In genomic region chr14:121992395-121993280, GRCm38 (mm10) we compare ENCODE assay signal across 16 mouse cellular contexts. TPM values are rescaled to one million over a fixed set of nuclear protein-coding genes. Genes with fewer than 3 reads are reported as not detected.
DNase-seq lines count a peak whose midpoint lies in the region; ATAC-seq and TF ChIP-seq lines count a peak whose summit lies in the region.
"Had no signal": no experiment of that assay in that cellular context is flagged by ENCODE, and none has a peak within 500 bp of the region (broad histone marks: within the 10 kb centered on the region; RNA-seq: fewer than 3 reads in every experiment).

No protein-coding gene starts in this region.

- H3K27ac ChIP-seq in kidney, postnatal 0 days = no peak overlapping the region
- H3K27ac ChIP-seq in bone marrow, adult 2 months (ENCODE audit: control insufficient read depth, insufficient read depth, low read depth, low read length, poor library complexity) = peak overlapping the region; percentile 43
- 0 out of 2 replicates have a peak overlapping the region, but pooled peaks have one; percentile 11 for H3K27ac ChIP-seq in stomach, embryonic 15.5 days
- H3K27ac ChIP-seq: limb, embryonic 15.5 days; midbrain, embryonic 12.5 days had no signal

- no peak overlapping the region for H3K4me2 ChIP-seq in kidney, postnatal 0 days (ENCODE audit: low read length)
- no peak overlapping the region for H3K4me2 ChIP-seq in stomach, embryonic 15.5 days
- H3K4me2 ChIP-seq: limb, embryonic 15.5 days; midbrain, embryonic 12.5 days had no signal

- H3K4me3 ChIP-seq in kidney, postnatal 0 days (replicated peaks; ENCODE audit: low read depth, low read length) = no peak overlapping the region
- H3K4me3 ChIP-seq in bone marrow, adult 2 months (replicated peaks; ENCODE audit: control insufficient read depth, low read depth, low read length) = no peak overlapping the region
- no peak overlapping the region for H3K4me3 ChIP-seq in stomach, embryonic 15.5 days (replicated peaks)
- H3K4me3 ChIP-seq: limb, embryonic 15.5 days; midbrain, embryonic 12.5 days had no signal

- TF ChIP-seq CTCF in kidney, postnatal 0 days (IDR thresholded peaks at IDR 0.05; ENCODE audit: low read depth) = no peak
- TF ChIP-seq CTCF in bone marrow, adult 2 months (IDR thresholded peaks at IDR 0.05; ENCODE audit: control insufficient read depth, insufficient read depth, low read length) = no peak

- H3K27me3 ChIP-seq in kidney, postnatal 0 days (ENCODE audit: insufficient read depth, low read length) = no peaks in the 10 kb centered on the region
- H3K27me3 ChIP-seq in stomach, embryonic 15.5 days (replicated peaks) = no peaks in the 10 kb centered on the region
- H3K27me3 ChIP-seq: limb, embryonic 15.5 days; midbrain, embryonic 12.5 days had no signal

- H3K4me1 ChIP-seq in kidney, postnatal 0 days (replicated peaks; ENCODE audit: insufficient read depth, low read length) = peaks cover 8% of the 10 kb centered on the region; the same call in 1 of the 2 replicates
- H3K4me1 ChIP-seq in bone marrow, adult 2 months (ENCODE audit: control insufficient read depth, insufficient read depth, low read length) = peaks cover 15% of the 10 kb centered on the region
- H3K4me1 ChIP-seq in stomach, embryonic 15.5 days = no peaks in the 10 kb centered on the region
- H3K4me1 ChIP-seq: midbrain, embryonic 12.5 days had no signal

- WGBS in kidney, postnatal 0 days = 72% methylated on average over 13 of the region's 13 CpGs
- 60% methylated on average over 13 of the region's 13 CpGs for WGBS in bone marrow, adult 2 months
- 87% methylated on average over 13 of the region's 13 CpGs for WGBS in stomach, embryonic 15.5 days

- DNase-seq in kidney, postnatal 0 days (ENCODE audit: low spot score) = peak; percentile 36
- no peak for DNase-seq in kidney, adult 8-10 months
- DNase-seq in CD4-positive, CD25-positive, alpha-beta regulatory T cell, adult 2 months (ENCODE audit: low read depth, low spot score) = peak; percentile 79
- DNase-seq in ovary, postnatal 10 days (ENCODE audit: low spot score) = no peak
- no peak for DNase-seq in gastrocnemius, adult 8-10 months (ENCODE audit: low spot score in 2 of 2)
- DNase-seq: cerebellum, adult 18-20 months; right cerebral cortex, postnatal 14 days had no signal

- no peaks in the 10 kb centered on the region for H3K9me3 ChIP-seq in kidney, postnatal 0 days (replicated peaks; ENCODE audit: low read length)
- H3K9me3 ChIP-seq in stomach, embryonic 15.5 days = no peaks in the 10 kb centered on the region
- H3K9me3 ChIP-seq: limb, embryonic 15.5 days; midbrain, embryonic 12.5 days had no signal

- H3K9ac ChIP-seq in kidney, postnatal 0 days (ENCODE audit: low read depth, low read length) = no peak overlapping the region
- no peak overlapping the region for H3K9ac ChIP-seq in stomach, embryonic 15.5 days
- H3K9ac ChIP-seq: limb, embryonic 15.5 days; midbrain, embryonic 12.5 days had no signal

- H3K36me3 ChIP-seq in kidney, postnatal 0 days (ENCODE audit: insufficient read depth, low read length) = 0 out of 2 replicates have a peak, but pooled peaks cover 4% of the 10 kb centered on the region
- H3K36me3 ChIP-seq in stomach, embryonic 15.5 days = no peaks in the 10 kb centered on the region

- ATAC-seq in kidney, postnatal 0 days (replicated peaks; ENCODE audit: low FRiP score, low read depth) = no peak; the same call in 1 of the 2 replicates
- ATAC-seq in stomach, embryonic 15.5 days (ENCODE audit: insufficient read depth, low FRiP score, low read depth) = no peak

- no peak for TF ChIP-seq POLR2A in bone marrow, adult 2 months (IDR thresholded peaks at IDR 0.05; ENCODE audit: borderline replicate concordance, control insufficient read depth, low read depth, low read length)

RNA-seq across cellular contexts. Expression of gene Gpr183, which starts 27.6 kb away (rescaled TPM):
- polyA plus RNA-seq in kidney, postnatal 0 days (2015; fragmentation: Nextera tagmentation; extraction: Ambion mirVana) = 1.5 and 1.9 TPM in 2 replicates
- 0.83 and 1.5 TPM in 2 replicates for polyA plus RNA-seq in bone marrow, adult 2 months (2011; ENCODE audit: insufficient read depth, insufficient read length, low replicate concordance, missing spikeins)
- polyA plus RNA-seq in stomach, embryonic 15.5 days (2015; fragmentation: Nextera tagmentation; extraction: Ambion mirVana) = 4.1 and 4.3 TPM in 2 replicates
- total RNA-seq in gastrocnemius, adult 8-10 months (2022) = under 1 TPM; 0.15 to 0.38 (median 0.23) TPM

RNA-seq across cellular contexts. Expression of gene Timm8a2, which starts 41.8 kb away (rescaled TPM):
- 0.15 TPM in 1 of 2 replicates, not detected in the other for polyA plus RNA-seq in kidney, postnatal 0 days (2015; fragmentation: Nextera tagmentation; extraction: Ambion mirVana)
- polyA plus RNA-seq in bone marrow, adult 2 months (2011; ENCODE audit: insufficient read depth, insufficient read length, low replicate concordance, missing spikeins) = not detected in 2 replicates
- not detected in 2 replicates for polyA plus RNA-seq in stomach, embryonic 15.5 days (2015; fragmentation: Nextera tagmentation; extraction: Ambion mirVana)
- total RNA-seq in gastrocnemius, adult 8-10 months (2022) = not detected
- total RNA-seq: adrenal gland, postnatal 4 days; left cerebral cortex, adult 18-20 months had no signal
- polyA plus RNA-seq: heart, embryonic 14.5 days; large intestine, adult 2 months; limb, embryonic 15.5 days; midbrain, embryonic 12.5 days; neural tube, embryonic 11.5 days had no signal

Comparison
In these comparisons a context has a peak if more than half of its experiments do, and no peak if none do; other contexts are left out.
1. DNase-seq: peak in kidney, postnatal 0 days (single experiment) and CD4-positive, CD25-positive, alpha-beta regulatory T cell, adult 2 months (single experiment); none in kidney, adult 8-10 months (0 of 2), ovary, postnatal 10 days (single experiment) and gastrocnemius, adult 8-10 months (0 of 2).